Mouse (Mus musculus) embryonic facial prominence, embryonic 13.5 days (tissue): ENCODE data around the gene Defb20. TPM values are rescaled to one million over a fixed set of nuclear protein-coding genes. Genes with fewer than 3 reads are reported as not detected.

Source experiments
- ATAC-seq: fragments of 200-750 bp; cut with Nextera tagmentation; 2 replicates; pipeline ENCODE4 v1.8.0; 2017; ENCODE audit warnings: low read depth; ENCODE audit not compliant: insufficient number of reproducible peaks, insufficient read depth, low FRiP score, low TSS enrichment
- H3K27ac ChIP-seq: fragments of 300-500 bp; sonication (generic); 2 replicates; pipeline ENCODE4 v1.5.1; 2015; ENCODE audit warnings: moderate library complexity, mild to moderate bottlenecking, inconsistent platforms
- H3K27me3 ChIP-seq: fragments of 300-500 bp; sonication (generic); 2 replicates; pipeline ENCODE4 v1.6.1; 2015; ENCODE audit warnings: mild to moderate bottlenecking, inconsistent platforms
- H3K36me3 ChIP-seq: fragments of 300-500 bp; sonication (generic); 2 replicates; pipeline ENCODE4 v1.6.1; 2015; ENCODE audit warnings: mild to moderate bottlenecking, inconsistent platforms
- H3K4me1 ChIP-seq: fragments of 300-500 bp; sonication (generic); 2 replicates; pipeline ENCODE4 v1.6.1; 2015; ENCODE audit warnings: inconsistent platforms
- H3K4me2 ChIP-seq: fragments of 300-500 bp; sonication (generic); 2 replicates; pipeline ENCODE4 v1.6.1; 2015; ENCODE audit warnings: moderate library complexity, mild to moderate bottlenecking, inconsistent platforms
- H3K4me3 ChIP-seq: fragments of 300-500 bp; sonication (generic); 2 replicates; pipeline ENCODE4 v1.5.1; 2015; ENCODE audit warnings: mild to moderate bottlenecking, inconsistent platforms
- H3K9ac ChIP-seq: fragments of 300-500 bp; sonication (generic); 2 replicates; pipeline ENCODE4 v1.6.1; 2015; ENCODE audit warnings: mild to moderate bottlenecking, inconsistent platforms
- H3K9me3 ChIP-seq: fragments of 300-500 bp; sonication (generic); 2 replicates; pipeline ENCODE4 v1.6.1; 2016; ENCODE audit warnings: inconsistent platforms
- WGBS: fragments of 180-500 bp; shearing (Covaris S2); methylation state at CpG from one replicate; pipeline ENCODE4 v1.1.7; 2015; ENCODE audit warnings: mixed read lengths; 5-methylcytosine and 5-hydroxymethylcytosine counted together
- polyA plus RNA-seq: library from polyadenylated mRNA; unstranded; fragments of >200 nt; fragmentation: Nextera tagmentation; extraction: Ambion mirVana; gene quantifications from 2 replicates; pipeline ENCODE4 v1.2.1, GENCODE M21; 2015

Gene Defb20
- polyA plus RNA-seq, 1 experiment from 2014 or later: not detected

DNA sequence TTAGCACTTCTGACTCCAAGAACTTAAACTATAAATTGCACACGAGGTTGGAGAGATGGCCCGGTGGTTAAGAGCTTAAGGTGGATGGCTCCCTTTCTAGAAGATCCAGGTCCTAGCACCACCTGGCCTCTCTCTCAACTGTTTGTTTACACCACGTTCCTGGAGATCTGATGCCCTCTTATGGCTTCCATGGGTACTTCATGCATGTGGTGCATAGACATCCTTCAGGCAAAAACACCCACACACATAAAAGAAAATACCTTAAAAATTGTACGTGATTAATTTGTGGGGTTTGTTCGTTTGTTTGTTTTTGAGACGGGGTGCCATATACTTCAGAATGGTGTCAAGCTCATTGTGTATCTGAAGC is 24.0 kb downstream of the Defb20 start:
- 75% methylated on average over 6 of the region's 6 CpGs for WGBS

DNA sequence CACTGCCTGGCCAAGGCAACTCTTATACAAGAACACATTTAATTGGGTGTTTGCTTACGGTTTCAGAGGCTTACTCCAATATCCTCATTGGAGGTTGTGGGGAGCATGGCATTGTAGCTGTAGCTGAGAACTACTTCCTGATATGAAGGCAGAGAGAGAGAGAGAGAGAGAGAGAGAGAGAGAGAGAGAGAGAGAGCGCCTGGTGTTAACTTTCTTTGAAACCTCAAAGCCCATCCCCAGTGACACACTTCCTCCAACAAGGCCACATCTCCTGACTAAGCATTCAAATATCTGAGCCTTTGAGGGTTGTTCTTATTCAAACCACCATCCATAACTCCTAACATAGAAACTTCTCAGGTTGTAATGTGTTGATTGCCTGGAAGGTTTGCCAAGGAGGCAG is 27.1 kb downstream of the Defb20 start:
- Histone ChIP-seq H3K9ac (no peak overlapping the region), H3K4me1 (no peaks in the 10 kb centered on the region), H3K4me3 (no peak overlapping the region), H3K36me3 (no peaks in the 10 kb centered on the region), H3K27me3 (no peaks in the 10 kb centered on the region), H3K27ac (no peak overlapping the region), H3K4me2 (no peak overlapping the region), H3K9me3 (no peaks in the 10 kb centered on the region)
- ATAC-seq: no peak
- 76% methylated on average over 2 of the region's 2 CpGs for WGBS

More for the DNA sequence above, 24.0 kb downstream of the Defb20 start:
- Histone ChIP-seq H3K27me3 (no peaks in the 10 kb centered on the region), H3K27ac (no peak overlapping the region), H3K4me1 (no peaks in the 10 kb centered on the region), H3K36me3 (no peaks in the 10 kb centered on the region), H3K4me3 (no peak overlapping the region), H3K4me2 (no peak overlapping the region), H3K9me3 (no peaks in the 10 kb centered on the region), H3K9ac (no peak overlapping the region)
- no peak for ATAC-seq

- ATAC-seq: no peak
- WGBS: 98% methylated on average over 1 of the region's 1 CpGs
- Histone ChIP-seq H3K27ac (no peak within 1 kb of the TSS), H3K4me1 (no peaks in the 10 kb centered on the region), H3K9me3 (no peaks in the 10 kb centered on the region), H3K4me3 (no peak within 1 kb of the TSS), H3K36me3 (no peaks in the 10 kb centered on the region), H3K4me2 (no peak within 1 kb of the TSS), H3K9ac (no peak within 1 kb of the TSS), H3K27me3 (no peaks in the 10 kb centered on the region)
Observed at GRCm38 (mm10) chr2:152511592-152511991, 34.7 kb downstream of the Defb20 start, which contains the start of gene Defb26. Gene Defb26, minus strand, starts transcription at chr2:152511692.

DNA sequence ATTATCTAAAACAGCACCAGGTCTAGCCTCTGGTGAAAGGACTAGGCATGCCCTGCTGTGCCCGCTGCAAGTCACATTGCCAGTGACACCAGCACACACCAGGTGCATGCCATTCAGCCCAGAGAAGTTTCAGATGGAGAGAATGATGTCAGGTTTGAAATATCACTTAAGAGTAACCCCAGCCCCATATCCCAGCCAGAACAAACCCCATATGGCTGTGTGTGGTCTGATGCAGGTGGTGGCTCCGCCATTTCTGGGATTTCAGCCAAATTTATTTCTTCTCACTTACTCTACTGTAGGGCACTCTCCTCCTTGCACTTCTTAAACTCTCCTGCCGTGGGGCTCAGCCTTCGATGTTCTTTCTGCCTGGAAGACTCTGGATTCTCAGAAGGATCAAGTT is 39.2 kb downstream of the Defb20 start:
- WGBS: 64% methylated on average over 4 of the region's 4 CpGs
- Histone ChIP-seq H3K4me3 (no peak overlapping the region), H3K9ac (no peak overlapping the region), H3K4me1 (no peaks in the 10 kb centered on the region), H3K27ac (no peak overlapping the region), H3K4me2 (no peak overlapping the region), H3K27me3 (no peaks in the 10 kb centered on the region), H3K36me3 (no peaks in the 10 kb centered on the region), H3K9me3 (no peaks in the 10 kb centered on the region)
- ATAC-seq: no peak

DNA sequence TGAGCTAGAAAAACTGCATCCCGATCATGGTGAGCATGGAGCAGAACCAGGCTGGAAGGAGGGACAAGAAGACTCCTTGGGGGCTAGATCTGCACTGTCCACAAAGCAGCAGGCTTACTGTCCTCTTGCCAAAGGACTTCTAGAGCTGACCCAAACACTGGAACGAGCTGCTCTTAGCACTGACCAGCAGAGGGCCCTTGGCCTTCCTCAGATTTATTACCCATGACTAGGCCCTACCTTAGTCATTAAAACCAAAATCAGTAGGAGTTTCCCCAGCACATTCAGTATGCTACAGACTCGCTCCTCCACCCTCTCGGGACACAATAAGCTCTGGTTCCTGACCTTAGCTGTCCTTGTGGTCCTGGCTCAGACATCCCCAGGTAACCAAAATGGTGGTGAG is 41.1 kb downstream of the Defb20 start, which contains the start of gene Defb28:
Gene Defb28, plus strand, starts transcription at position 275 of the 400 bp plus-strand sequence.
- 77% methylated on average over 4 of the region's 4 CpGs for WGBS
- Histone ChIP-seq H3K4me3 (no peak within 1 kb of the TSS), H3K9me3 (no peaks in the 10 kb centered on the region), H3K4me2 (no peak within 1 kb of the TSS), H3K9ac (no peak within 1 kb of the TSS), H3K36me3 (no peaks in the 10 kb centered on the region), H3K4me1 (no peaks in the 10 kb centered on the region), H3K27ac (no peak within 1 kb of the TSS), H3K27me3 (no peaks in the 10 kb centered on the region)
- ATAC-seq: no peak

Other genes starting within 250 kb of the Defb20 start
- gene Tbc1d20, start 183.2 kb upstream of the Defb20 start, polyA plus RNA-seq: 45.5 and 45.9 TPM in 2 replicates
- gene Rbck1, start 144.4 kb upstream of the Defb20 start, polyA plus RNA-seq: 83.9 and 95.9 TPM in 2 replicates
- 2.8 and 2.9 TPM in 2 replicates for gene Trib3, start 133.0 kb upstream of the Defb20 start, polyA plus RNA-seq
- gene Nrsn2, start 100.4 kb upstream of the Defb20 start, polyA plus RNA-seq: 2.1 and 2.3 TPM in 2 replicates
- gene Sox12, start 79.0 kb upstream of the Defb20 start, polyA plus RNA-seq: 13.1 and 13.2 TPM in 2 replicates
- gene Zcchc3, start 62.0 kb upstream of the Defb20 start, polyA plus RNA-seq: 44.1 and 47.8 TPM in 2 replicates
- 0.25 and 0.44 TPM in 2 replicates for gene 6820408C15Rik, start 61.5 kb upstream of the Defb20 start, polyA plus RNA-seq
- not detected in 2 replicates for gene Defb23, start 12.4 kb upstream of the Defb20 start, polyA plus RNA-seq
- gene Defb22, start 13.1 kb downstream of the Defb20 start, polyA plus RNA-seq: not detected in 2 replicates
- not detected in 2 replicates for gene Defb26, start 34.6 kb downstream of the Defb20 start, polyA plus RNA-seq
- not detected in 2 replicates for gene Defb28, start 41.2 kb downstream of the Defb20 start, polyA plus RNA-seq
- gene Defb29, start 63.0 kb downstream of the Defb20 start, polyA plus RNA-seq: not detected in 2 replicates
- not detected in 2 replicates for gene Gm17416, start 92.3 kb downstream of the Defb20 start, polyA plus RNA-seq
- gene Defb21, start 95.7 kb downstream of the Defb20 start, polyA plus RNA-seq: not detected in 2 replicates
- gene Defb19, start 103.2 kb downstream of the Defb20 start, polyA plus RNA-seq: not detected in 2 replicates
- gene Defb45, start 122.3 kb downstream of the Defb20 start, polyA plus RNA-seq: not detected in 2 replicates
- gene Defb36, start 127.3 kb downstream of the Defb20 start, polyA plus RNA-seq: not detected in 2 replicates
- 1.3 TPM in 1 of 2 replicates, not detected in the other for gene Defb25, start 146.0 kb downstream of the Defb20 start, polyA plus RNA-seq
- gene Rem1, start 149.9 kb downstream of the Defb20 start, polyA plus RNA-seq: 1.7 and 3.6 TPM in 2 replicates
- gene H13, start 192.4 kb downstream of the Defb20 start, polyA plus RNA-seq: 123 and 125 TPM in 2 replicates
- 37.3 and 40.7 TPM in 2 replicates for gene Mcts2, start 210.0 kb downstream of the Defb20 start, polyA plus RNA-seq